Mouse (Mus musculus): ENCODE measurements around the gene Pcnx2.

Gene Pcnx2

DNA sequence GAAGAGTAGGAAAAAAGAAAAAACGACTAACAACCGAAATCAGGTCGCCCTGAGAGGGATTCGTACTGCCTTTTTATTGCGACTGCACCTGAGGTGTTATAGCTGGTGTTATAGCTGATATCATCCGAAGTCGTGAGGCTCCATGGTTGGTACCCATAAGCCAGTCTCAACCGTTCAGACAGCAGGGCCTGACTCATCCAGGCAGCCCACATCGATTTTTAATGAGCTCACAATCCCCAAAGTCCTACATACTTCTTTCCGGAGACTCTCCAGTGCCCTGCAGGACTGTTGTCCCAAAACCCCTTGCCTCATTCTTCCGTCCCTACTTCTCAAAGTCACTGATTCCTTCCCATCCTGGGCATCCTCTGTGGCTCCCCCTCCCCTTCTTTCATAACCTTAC lies 729 bp downstream of the Pcnx2 start:
- DNase-seq (ENCODE audit: low spot score), result no peak

DNA sequence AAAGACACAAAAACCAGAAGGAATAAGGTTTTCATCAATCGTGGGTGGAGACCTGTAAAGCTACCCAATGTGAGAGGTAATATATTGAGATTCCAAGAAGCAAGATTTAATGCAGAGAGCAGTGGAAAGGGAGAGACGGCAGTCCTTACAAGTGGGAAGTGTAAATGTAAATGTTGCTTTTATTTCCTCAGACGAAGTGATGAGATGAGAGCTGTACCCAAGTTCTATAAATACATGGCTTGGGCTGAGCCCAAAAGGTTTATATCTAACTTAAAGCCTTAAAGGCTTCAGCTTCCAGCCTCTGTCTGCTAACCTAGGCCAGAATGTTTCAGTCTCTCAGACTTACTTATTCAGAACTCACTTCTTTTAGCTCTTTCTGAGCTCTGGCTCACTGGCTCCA lies 8.2 kb downstream of the Pcnx2 start:
- no peak for DNase-seq (ENCODE audit: low spot score)

DNA sequence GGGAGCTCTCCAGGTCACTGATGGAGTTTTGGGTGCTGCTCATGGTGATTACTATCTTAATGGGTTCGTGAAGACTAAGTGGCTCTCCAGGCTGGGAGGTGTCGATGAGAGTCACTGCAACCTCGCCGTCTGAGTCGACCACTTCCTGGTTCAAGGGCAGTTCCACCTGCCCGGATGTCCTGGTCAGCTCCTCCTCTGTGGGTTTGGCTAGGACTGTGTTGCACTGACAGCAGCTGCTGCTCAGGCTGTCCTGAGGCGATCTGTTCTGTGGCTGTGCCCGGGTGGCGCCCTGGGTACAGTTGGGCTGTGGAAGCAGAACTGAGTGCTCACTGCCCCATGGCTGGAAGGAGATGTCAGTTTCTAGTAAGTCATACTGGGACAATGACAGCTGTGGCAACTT lies 10.6 kb downstream of the Pcnx2 start:
- DNase-seq (ENCODE audit: low spot score), result no peak

DNA sequence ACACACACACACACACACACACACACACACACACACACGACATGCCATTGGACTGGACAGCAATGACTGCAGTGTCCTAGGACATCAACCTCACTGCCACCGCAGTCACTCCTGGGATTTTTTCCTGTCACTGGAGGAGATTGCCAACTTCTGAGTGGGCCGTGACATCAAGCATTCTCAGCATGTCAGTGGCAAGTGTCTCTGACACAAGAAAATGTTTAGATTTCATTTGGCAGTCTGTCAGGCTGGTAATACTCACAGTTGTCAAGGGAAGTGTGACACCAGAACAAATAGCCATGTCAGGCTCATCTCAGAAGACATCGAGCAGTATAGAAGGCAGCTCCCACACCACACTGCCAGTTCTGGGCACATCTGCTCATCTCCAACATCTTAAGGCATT lies 17.7 kb downstream of the Pcnx2 start:
- no peak for DNase-seq (ENCODE audit: low spot score)

DNA sequence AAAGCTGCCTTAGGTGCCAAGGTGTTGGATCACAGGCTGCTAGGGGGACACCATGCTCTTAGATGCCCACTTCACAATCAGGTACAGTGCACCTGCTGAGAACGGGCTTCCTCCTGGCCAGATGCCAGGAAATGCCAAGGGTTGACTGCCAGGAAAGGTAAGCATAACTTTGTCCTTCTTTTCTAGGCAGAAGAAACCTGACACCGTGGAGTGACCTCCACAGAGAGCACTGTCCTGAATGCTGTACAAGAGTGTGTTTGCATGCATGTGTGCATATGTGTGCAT lies 24.9 kb downstream of the Pcnx2 start:
- no peak for DNase-seq (ENCODE audit: low spot score)

DNA sequence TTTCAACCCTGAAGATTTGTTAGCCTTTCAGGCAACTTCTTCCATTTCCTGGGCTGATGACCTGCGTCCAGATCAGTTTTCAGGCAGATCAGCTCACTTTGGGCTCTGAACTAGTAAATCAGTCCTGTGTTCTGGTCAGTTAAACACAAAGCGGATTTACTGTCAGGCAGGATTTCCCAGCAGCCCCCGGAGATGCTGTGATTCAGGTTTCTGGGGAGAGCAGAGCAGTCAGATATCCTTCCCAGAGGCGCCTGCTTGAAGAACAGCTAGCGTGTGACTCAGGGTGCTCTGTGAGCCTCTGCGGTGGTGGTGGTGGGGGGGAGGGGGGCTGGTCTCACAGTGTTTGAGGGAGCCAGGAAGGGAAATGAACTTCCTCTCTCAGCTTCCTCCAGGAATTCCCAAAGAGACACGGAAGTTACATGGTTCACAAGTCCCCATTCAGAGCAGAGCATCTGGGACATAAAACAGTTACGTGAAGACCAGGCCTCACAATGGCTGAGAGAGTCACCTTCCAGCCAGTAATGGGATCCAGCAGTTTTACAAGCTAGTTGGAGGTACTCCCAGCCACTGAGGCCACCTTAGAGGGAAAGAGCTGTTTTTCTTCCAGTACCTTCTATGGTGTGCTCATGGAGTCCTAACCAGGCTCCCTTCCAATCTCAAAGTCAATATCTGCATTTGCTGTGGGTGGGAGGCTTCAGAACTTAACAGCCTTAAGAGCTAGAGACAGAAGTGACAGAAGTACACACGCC lies 25.4 kb downstream of the Pcnx2 start:
- DNase-seq (ENCODE audit: low spot score), result no peak

DNA sequence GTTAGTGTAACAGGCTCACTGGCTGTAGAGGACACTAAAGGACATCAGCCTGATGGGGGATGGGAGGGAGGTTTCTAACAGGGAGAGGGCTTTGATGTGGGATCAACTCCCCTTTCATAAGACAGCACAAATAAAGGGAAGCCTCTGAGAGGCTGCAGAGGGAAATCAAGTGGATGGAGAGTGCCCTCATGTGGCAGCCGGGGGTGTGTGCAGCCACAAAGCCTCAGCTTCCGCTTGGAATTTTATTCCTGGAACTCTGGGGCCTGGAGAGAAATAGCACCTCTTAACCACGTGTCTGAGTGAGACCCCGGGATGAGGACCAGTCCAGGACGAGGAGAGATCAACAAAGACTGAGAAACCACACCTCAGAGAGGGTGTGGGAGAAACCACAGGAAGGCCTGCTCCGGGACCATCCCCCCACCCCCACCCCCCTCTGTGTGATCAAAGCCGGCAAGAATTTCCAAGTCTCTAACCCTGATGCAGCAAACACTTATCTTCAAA lies 27.2 kb downstream of the Pcnx2 start:
- peak; percentile 46 for DNase-seq (ENCODE audit: low spot score)

GRCm38 (mm10) chr8:125870179-125870702 lies 27.9 kb downstream of the Pcnx2 start:
- no peak for DNase-seq (ENCODE audit: low spot score)

- no peak for DNase-seq (ENCODE audit: low spot score)
These were observed 28.4 kb downstream of the Pcnx2 start for GRCm38 (mm10) chr8:125869739-125870138.

- no peak for DNase-seq (ENCODE audit: low spot score)
These were observed 29.6 kb downstream of the Pcnx2 start for GRCm38 (mm10) chr8:125868552-125868951.

DNA sequence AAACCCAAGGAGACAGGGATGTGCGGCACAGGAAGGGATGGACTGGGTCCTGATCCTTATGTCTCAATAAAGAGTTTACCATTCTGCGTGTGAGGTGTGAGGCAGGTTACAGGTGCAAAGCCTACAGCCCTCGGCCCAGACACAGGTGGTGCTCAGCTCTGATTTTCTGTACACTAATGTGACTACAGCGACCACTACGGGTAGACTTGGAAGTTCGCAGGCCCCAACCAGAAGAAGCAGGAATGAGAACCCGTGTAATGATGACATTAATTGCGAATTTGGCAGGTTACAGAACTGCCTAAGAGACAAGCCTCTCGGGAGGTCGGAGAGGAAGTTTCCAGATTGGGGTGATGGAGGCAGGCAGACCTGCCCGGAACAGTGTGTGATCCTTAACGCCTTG lies 32.0 kb downstream of the Pcnx2 start:
- no peak for DNase-seq (ENCODE audit: low spot score)

- DNase-seq (ENCODE audit: low spot score), result no peak
These were observed 40.9 kb downstream of the Pcnx2 start for GRCm38 (mm10) chr8:125857251-125857650.

DNA sequence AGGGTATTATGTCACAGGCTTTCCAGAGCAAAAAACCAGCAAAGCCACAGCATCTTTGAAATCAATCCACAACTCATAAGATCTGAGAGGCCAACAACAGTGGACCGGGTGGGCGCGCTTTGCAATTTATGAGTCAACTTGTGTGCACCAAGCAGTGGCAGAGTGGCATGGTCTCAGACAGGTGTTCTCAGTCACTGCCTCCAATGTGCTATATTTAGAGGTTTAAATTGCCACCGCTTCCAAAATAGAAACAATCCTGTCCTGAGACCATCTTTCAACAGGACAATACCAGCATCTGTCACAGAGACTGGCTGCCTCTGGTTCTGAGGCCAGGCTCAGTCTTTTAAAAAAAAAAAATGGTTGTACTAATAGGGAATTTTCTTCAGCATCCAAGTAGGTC lies 42.0 kb downstream of the Pcnx2 start:
- no peak for DNase-seq (ENCODE audit: low spot score)

DNA sequence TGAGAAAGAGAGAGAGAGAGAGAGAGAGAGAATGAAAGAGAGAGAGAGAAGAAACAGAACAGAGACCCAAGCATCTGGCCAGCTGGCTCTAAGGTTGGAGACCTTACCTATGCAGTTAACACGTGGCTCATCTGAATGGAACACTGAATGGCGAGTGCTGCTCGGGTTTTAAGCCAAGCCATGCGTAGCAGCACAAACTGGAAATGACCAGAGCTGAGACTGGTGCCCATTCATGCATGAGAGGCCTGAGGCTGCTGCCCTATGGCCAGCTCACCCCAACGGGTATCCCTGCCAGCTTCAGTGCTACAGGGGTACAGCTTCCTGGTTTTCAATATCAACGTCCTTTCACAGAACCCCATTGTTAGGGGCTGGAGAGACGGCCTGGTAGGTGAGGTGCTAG lies 43.7 kb downstream of the Pcnx2 start:
- no peak for DNase-seq (ENCODE audit: low spot score)

- no peak for DNase-seq (ENCODE audit: low spot score)
These were observed 44.8 kb downstream of the Pcnx2 start for GRCm38 (mm10) chr8:125853300-125853699.

DNA sequence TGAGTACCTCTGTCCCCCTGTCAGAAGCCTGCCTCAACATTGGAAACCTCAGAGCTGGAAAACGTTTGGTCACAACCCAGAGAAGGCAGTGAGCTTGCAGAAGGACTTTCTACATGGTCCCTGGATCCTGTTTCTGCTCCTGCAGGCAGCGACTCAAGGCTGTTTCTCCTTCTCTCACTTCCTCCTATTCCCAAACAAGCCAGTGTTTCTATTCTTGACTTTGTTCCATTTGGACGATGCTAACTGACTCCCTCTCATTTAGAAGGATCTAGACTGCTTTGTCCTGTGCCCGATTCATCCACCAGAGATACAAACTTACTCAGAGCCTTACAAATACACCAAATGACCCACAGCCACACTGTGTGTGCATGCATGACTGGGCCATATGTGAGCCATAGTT lies 48.9 kb downstream of the Pcnx2 start:
- no peak for DNase-seq (ENCODE audit: low spot score)

DNA sequence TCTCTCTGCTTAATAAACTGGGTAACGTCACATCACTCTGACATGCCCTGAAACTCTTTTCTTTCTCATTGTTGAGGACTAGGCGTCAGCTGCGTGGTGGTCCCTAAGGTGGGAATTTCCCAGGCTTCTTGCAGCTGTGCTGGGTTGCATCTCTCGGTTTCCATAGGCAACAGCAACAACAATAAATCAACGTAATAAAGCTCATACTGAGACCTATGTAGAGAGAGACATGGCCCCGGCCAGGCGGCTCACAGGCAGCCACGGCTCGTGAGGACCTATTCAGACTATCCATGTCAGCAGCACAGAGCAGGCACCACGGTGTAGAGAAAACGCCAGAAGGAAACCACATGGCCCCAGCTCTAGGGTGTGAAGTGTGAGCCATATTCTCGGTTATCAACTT lies 50.3 kb downstream of the Pcnx2 start:
- no peak for DNase-seq (ENCODE audit: low spot score)

GRCm38 (mm10) chr8:125845281-125845680 lies 52.8 kb downstream of the Pcnx2 start:
- no peak for DNase-seq (ENCODE audit: low spot score)

DNA sequence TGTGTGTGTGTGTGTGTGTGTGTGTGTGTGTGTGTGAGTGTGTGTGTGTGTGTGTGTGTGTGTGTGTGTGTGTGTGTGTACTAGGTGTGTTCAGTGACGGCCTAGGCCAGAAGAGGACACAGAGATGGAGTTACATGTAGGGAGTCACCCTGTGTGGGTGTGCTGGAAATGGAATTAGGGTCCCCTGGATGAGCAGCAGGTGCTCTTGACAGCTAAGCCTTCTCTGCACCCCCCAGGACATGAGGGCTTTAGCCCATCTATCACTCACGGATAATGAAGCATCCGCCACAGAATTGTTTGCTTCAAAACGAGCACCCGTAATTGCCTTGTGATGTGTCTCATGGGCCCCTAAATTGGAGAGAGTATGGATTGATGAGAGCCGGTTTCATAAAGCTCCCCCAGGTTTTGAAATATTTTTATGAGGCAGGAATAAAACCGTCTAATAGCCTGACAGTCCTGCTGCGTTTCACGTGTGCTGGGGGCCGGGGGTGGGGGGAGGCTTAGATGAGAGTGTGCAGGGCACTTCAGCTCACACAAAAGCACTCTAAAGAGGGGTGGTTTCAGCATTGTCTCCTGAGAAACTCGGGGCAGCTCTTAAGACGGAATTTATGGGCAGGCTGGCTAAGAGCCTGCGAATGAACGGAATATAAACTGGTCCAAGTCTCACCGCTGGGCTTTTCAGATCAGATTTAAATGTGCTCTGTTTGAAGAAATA lies 54.8 kb downstream of the Pcnx2 start:
- no peak for DNase-seq (ENCODE audit: low spot score)

DNA sequence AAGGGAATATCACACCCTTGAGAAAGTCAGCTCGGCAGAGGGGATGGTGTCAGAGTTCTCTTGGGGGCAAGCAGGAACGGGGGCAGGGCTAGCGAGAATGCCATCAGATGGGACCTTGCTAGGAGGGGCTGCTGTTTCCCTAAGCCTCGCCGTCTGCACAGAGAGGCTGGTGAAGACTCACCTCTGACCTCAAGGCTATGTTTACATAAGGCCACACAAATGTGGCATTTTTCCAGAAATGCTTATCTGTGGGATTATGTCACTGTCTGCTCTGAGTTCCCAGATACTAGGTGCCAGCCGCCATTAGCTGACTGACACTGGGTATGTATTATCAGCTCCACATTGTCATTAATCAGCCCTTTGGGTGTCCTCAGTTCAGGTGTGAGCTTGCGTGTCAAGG lies 56.0 kb downstream of the Pcnx2 start:
- no peak for DNase-seq (ENCODE audit: low spot score)

DNA sequence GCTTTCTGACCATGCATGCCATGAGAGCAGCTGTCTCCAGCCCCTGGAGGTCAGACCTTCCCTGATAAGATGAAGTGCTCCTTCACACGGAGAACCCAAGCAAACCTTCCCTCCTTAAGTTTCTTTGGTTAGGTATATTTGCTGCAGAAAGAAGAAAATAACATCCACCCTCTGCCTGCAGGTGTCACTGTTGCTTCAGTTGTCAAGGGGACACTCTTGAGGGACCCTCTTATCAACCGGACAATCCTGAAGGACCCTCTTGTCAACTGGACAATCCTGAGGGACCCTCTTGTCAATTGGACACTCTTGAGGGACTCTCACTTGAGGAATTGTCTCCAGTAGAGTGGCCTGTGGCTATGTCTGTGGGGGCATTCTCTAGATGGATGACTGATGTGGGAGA lies 73.4 kb downstream of the Pcnx2 start:
- DNase-seq (ENCODE audit: low spot score), result no peak

- no peak for DNase-seq (ENCODE audit: low spot score)
These were observed 74.4 kb downstream of the Pcnx2 start for GRCm38 (mm10) chr8:125823719-125824118.

GRCm38 (mm10) chr8:125822065-125822464 lies 76.1 kb downstream of the Pcnx2 start:
- no peak for DNase-seq (ENCODE audit: low spot score)

DNA sequence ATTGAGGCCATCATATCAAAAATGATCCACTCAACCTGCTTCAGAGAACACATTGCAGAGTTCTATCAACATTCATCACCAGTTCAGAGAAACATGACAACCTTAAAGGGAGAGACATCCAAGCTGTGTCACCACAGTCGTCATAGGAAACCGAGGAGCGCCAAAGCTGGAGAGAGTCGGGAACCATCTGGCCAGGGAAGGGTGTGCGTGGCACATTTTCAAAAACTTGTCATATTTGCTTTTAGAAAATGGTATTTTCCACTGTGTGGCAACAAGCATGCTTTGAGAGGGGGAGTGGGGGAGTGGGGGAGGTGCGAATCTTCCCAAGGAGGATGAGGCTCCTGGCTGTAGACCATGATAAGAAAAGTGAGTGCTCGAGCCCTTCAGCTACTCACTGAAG lies 78.3 kb downstream of the Pcnx2 start:
- DNase-seq (ENCODE audit: low spot score), result no peak
